ENCODE assay signal across 8 mouse cellular contexts in genomic region chr6:48601271-48602079, GRCm38 (mm10). TPM values are rescaled to one million over a fixed set of nuclear protein-coding genes. Genes with fewer than 3 reads are reported as not detected.
A peak's percentile ranks its signal among the peaks of the same experiment; 100 is the strongest.
DNase-seq lines count a peak whose midpoint lies in the region; ATAC-seq and TF ChIP-seq lines count a peak whose summit lies in the region.

Zfp775 (plus strand) TSS chr6:48602063.

- peaks cover 36% of the 10 kb centered on the region for H3K4me1 ChIP-seq in E14TG2a.4 (replicated peaks; ENCODE audit: low read depth, low read length)
- peaks cover 19% of the 10 kb centered on the region for H3K4me1 ChIP-seq in forebrain, embryonic 15.5 days
- peaks cover 10% of the 10 kb centered on the region; the same call in 1 of the 2 replicates for H3K4me1 ChIP-seq in neural tube, embryonic 14.5 days (ENCODE audit: control insufficient read depth, insufficient read depth, low read length)
- H3K4me1 ChIP-seq in testis, adult 2 months (ENCODE audit: control insufficient read depth, insufficient read depth, low read length) = peaks cover 16% of the 10 kb centered on the region

- intact Hi-C loops in heart, postnatal 25 days (cut with DNase I) = no loop called here

- peak within 1 kb of the TSS; percentile 90 for H3K27ac ChIP-seq in forebrain, embryonic 15.5 days (replicated peaks)
- H3K27ac ChIP-seq in neural tube, embryonic 14.5 days (ENCODE audit: low read depth, low read length) = peak within 1 kb of the TSS; percentile 95
- peak within 1 kb of the TSS; percentile 70 for H3K27ac ChIP-seq in testis, adult 2 months (ENCODE audit: control insufficient read depth, insufficient read depth, low read depth, low read length)

- H3K4me3 ChIP-seq in E14TG2a.4 (replicated peaks; ENCODE audit: low read length) = peak within 1 kb of the TSS; percentile 83
- H3K4me3 ChIP-seq in forebrain, embryonic 15.5 days = peak within 1 kb of the TSS; percentile 92
- peak within 1 kb of the TSS; percentile 81 for H3K4me3 ChIP-seq in neural tube, embryonic 14.5 days (ENCODE audit: low read depth, low read length)
- H3K4me3 ChIP-seq in testis, adult 2 months (ENCODE audit: control insufficient read depth, low read depth, low read length) = peak within 1 kb of the TSS; percentile 77

- peak within 1 kb of the TSS; percentile 78 for H3K4me2 ChIP-seq in forebrain, embryonic 15.5 days (replicated peaks)
- peak within 1 kb of the TSS; percentile 89 for H3K4me2 ChIP-seq in neural tube, embryonic 14.5 days (ENCODE audit: low read depth, low read length)

- DNase-seq in cerebellum, adult 11-12 months = peak; percentile 98
- peak; percentile 95 for DNase-seq in heart, postnatal 25 days (ENCODE audit: low spot score)
- peak; percentile 94 to 97 for DNase-seq in layer of hippocampus, adult 18-20 months (ENCODE audit: low spot score in 2 of 2)
- peak; percentile 96 to 98 for DNase-seq in lung, adult 18-20 months

- no peaks in the 10 kb centered on the region for H3K9me3 ChIP-seq in E14TG2a.4 (ENCODE audit: low read length)
- H3K9me3 ChIP-seq in forebrain, embryonic 15.5 days = peaks cover 4% of the 10 kb centered on the region; the same call in 1 of the 2 replicates
- H3K9me3 ChIP-seq in neural tube, embryonic 14.5 days (ENCODE audit: control insufficient read depth, low read length) = peaks cover 8% of the 10 kb centered on the region

- no peak for TF ChIP-seq CTCF in E14TG2a.4 (conservative IDR thresholded peaks at IDR 0.05; ENCODE audit: low read length)
- TF ChIP-seq CTCF in testis, adult 2 months (IDR thresholded peaks at IDR 0.05; ENCODE audit: control insufficient read depth, insufficient read depth, insufficient replicate concordance, low read depth, low read length) = no peak

- ATAC-seq in forebrain, embryonic 15.5 days (replicated peaks) = peak; percentile 98
- ATAC-seq in neural tube, embryonic 14.5 days (ENCODE audit: low read depth) = peak; percentile 99

- peak; percentile 35 for TF ChIP-seq POLR2A in testis, adult 2 months (IDR thresholded peaks at IDR 0.05; ENCODE audit: control insufficient read depth, low read depth, low read length)

- peak within 1 kb of the TSS; percentile 96 for H3K9ac ChIP-seq in forebrain, embryonic 15.5 days (replicated peaks)
- peak within 1 kb of the TSS; percentile 91 for H3K9ac ChIP-seq in neural tube, embryonic 14.5 days (replicated peaks; ENCODE audit: low read depth, low read length)

- H3K36me3 ChIP-seq in E14TG2a.4 (ENCODE audit: insufficient read depth, low read length) = peaks cover 9% of the 10 kb centered on the region; the same call in 1 of the 2 replicates
- peaks cover 35% of the 10 kb centered on the region for H3K36me3 ChIP-seq in forebrain, embryonic 15.5 days
- H3K36me3 ChIP-seq in neural tube, embryonic 14.5 days (ENCODE audit: control insufficient read depth, insufficient read depth, low read length) = peaks cover 30% of the 10 kb centered on the region
- H3K36me3 ChIP-seq in testis, adult 2 months (ENCODE audit: control insufficient read depth, insufficient read depth, low read length) = no peaks in the 10 kb centered on the region

- H3K27me3 ChIP-seq in E14TG2a.4 (ENCODE audit: insufficient read depth, low read length) = peaks cover 64% of the 10 kb centered on the region
- no peaks in the 10 kb centered on the region for H3K27me3 ChIP-seq in forebrain, embryonic 15.5 days
- no peaks in the 10 kb centered on the region for H3K27me3 ChIP-seq in neural tube, embryonic 14.5 days (ENCODE audit: control insufficient read depth, insufficient read depth, low read length)
- no peaks in the 10 kb centered on the region for H3K27me3 ChIP-seq in testis, adult 2 months (ENCODE audit: control insufficient read depth, insufficient read depth, low read length)

- 5% methylated on average over 42 of the region's 42 CpGs for WGBS in forebrain, embryonic 15.5 days
- 4% methylated on average over 42 of the region's 42 CpGs for WGBS in neural tube, embryonic 14.5 days

RNA-seq across cellular contexts. Expression of gene Zfp775, which starts in this region (rescaled TPM):
- polyA plus RNA-seq in forebrain, embryonic 15.5 days (2015; fragmentation: Nextera tagmentation; extraction: Ambion mirVana) = 15.8 and 20.5 TPM in 2 replicates
- 10 to 100 TPM; 10.9 to 11.2 TPM for total RNA-seq in heart, postnatal 25 days (2021)
- 1 to 10 TPM; 7.1 to 8.2 TPM for total RNA-seq in layer of hippocampus, adult 18-20 months (2021)
- 12.3 and 17.6 TPM in 2 replicates for polyA plus RNA-seq in neural tube, embryonic 14.5 days (2014; fragmentation: Nextera tagmentation; extraction: Ambion mirVana)
- 1.8 and 1.9 TPM in 2 replicates for polyA plus RNA-seq in testis, adult 2 months (2012; rRNA removed)

Comparison
In these comparisons a context has a peak if more than half of its experiments do, and no peak if none do; other contexts are left out.
1. Peak in every context shown above with its lines: DNase-seq, ATAC-seq, H3K4me3 ChIP-seq and H3K27ac ChIP-seq.